Mouse (Mus musculus) layer of hippocampus, postnatal 10 days (tissue): ENCODE data around the gene Morn3. TPM values are rescaled to one million over a fixed set of nuclear protein-coding genes. Genes with fewer than 3 reads are reported as not detected.

Experiments used
- DNase-seq, 2 experiments: peaks; one replicate each; pipeline ENCODE4 v3.0.0; 2021; ENCODE audit warnings: low spot score in 2 of 2
- total RNA-seq, 2 experiments: library from RNA; stranded (reverse); gene quantifications; 2 replicates each; pipeline ENCODE4 v1.2.3; 2021

Morn3 gene
- total RNA-seq, 2 experiments from 2014 or later: 0.51 to 0.85 TPM

DNA sequence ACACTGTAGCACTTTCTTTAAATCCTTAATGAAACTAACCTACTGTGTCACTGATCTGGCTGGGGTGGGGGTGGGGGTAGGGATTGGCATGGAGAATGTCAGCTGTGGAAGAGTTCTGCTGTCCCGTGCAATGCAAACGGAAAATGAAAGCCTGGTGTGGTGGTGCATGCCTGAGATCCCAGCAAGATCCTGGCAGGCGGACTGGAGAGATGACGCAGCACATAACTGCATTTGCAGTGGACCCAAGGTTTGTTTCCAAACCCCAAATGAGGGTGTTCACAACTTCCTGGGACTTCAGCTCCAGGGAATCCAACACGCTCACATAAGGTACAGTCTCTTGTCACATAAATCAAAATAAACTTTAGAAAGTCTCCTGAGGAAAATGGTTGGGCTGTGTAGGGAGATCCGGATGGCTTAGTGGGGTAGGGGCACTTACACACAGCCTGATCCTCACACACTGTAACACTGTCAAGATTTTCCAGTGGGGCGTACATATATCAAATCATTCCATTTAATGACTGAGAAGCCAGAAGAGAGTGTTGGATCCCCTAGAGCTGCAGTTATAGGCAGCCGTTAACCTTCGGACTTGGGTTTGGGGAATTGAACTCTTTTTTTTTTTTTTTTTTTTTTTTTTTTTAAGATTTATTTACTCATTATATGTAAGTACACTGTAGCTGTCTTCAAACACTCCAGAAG, 14.0 kb upstream of the Morn3 start:
- no peak for DNase-seq

DNA sequence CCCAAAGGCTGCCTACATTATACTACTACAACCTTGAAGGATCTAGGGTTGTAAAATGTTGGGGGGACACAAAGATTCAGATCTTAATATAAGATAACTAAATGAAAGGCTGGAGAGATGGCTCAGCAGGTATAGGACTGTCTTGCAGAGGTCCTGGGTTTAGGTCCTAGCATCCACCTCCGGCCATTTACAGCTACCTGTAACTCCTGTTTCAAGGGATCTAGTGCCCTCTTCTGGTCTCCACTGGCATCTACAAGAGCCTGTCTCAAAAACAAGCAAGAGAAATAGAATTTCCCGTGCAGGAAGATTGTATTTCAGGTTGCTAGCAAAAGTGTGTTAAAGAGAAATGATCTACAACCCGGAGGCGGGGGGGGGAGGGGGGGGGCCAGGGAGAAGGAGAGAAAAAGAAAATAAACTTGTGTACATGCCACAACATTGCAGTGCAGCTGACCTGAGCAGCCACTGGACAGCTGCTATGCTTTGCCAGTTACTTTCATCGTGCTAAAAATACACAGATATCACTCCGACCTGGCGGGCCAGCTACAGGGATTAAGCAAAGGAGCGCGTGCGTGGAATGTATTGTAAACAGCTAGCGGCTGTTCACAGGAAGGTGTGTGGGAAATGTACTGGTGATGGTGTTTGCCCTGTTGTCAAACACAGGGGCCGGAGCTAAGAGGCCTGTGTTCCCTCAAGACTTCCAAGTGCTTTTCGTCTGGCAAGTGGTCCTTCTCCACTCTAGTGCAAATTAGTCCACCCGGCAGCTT, 13.1 kb upstream of the Morn3 start:
- DNase-seq: peak in 1 of 2 experiments; percentile 48

DNA sequence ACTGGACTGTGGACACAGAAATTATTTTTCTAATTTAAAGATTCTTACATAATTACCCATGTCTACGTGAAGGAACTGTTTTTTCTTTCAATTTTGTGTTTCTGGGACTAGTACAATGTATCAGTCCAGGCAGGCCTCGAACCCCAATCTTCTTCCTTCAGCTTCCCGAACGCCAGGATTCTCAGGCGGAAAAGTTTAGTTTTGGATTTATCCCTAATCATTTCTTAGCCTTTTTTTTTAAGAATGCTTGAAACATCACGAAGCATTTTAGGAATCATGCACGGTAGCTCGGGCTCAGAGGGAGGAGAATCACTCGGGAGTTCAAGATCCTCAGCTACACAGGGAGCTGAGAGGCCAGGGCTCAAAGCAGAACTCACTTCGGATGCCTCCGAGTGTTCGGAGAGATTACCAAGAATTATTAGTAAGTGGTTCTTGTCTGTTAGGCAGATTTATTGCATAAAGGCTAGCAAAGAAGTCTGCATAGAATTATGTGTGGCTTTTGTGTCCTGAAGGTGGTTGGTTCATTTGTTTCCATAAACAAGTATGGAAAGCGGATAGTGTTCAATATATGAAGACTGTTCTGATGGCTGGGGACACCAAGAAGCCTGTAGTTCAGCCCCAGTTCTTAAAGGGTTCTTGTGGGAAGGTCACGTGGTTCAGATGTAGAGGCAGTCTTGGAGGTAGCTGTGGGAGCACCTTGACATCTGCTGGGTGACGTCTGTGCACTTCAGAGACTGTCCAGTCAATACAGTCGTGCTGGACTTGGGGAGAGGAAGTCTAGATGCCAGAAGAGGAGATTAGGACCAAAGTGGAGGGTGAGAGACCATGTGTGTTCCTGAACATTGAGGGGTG, 11.7 kb upstream of the Morn3 start:
- no peak for DNase-seq

DNA sequence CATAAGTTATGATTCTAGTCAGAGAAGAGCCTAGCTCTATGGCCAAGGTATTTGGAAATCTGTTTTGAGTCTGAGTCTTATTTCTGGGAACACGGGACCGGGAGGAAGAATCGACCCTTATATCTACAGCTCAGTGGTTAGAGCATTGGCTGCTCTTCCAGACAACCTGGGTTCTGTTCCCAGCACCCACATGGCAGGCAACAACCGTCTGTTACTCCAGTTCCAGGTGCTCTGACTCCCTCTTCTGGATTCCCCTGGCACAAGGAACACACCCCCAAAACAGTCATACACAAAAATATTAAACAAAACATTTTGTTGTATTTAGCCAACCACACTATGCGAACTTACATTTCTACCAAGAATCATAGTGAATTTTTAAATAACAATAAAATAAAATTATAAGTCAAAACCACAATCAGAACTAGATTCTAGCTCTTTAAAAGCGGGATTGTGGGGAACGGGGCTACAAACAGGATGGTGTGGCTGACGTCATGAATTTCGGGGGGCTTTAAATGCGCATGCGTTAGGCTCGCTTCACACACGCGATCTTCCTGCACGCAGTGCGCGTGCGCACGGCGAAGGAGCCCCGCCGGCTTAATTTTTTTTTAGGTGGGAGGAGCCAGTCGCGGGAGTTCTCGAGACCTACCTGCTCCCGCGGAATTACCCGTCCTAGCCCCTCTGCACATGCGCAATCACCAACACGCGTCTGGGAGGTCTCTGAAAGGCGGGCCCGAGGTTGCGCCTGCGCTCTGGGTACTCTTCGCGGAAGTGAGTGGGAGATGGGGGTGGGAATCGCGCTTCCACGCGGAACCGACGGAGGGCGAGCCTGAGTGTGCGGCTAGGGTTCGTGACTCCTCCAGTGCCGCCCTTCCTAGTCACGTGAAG, 10.8 kb upstream of the Morn3 start:
- DNase-seq: peak; percentile 98 to 99

DNA sequence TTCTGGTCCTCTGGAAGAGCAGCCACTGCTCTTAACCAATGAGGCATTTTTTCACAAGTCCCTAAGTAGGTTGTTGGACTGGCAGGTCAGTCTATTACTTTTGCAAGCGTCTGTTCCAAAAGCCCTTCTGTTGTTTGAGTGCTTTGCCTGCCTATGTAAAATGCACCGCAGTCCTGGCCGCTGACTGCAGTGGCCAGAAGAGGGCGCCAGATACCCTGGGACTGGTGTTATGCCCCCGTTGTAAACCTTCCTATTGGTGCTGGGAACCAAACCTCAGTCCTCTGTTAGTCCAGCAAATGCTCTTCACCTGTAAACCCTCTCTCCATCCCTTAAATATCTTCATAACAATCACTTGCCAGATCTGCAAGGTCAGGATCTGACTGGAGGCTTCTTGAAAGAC, 4.9 kb upstream of the Morn3 start:
- no peak for DNase-seq

DNA sequence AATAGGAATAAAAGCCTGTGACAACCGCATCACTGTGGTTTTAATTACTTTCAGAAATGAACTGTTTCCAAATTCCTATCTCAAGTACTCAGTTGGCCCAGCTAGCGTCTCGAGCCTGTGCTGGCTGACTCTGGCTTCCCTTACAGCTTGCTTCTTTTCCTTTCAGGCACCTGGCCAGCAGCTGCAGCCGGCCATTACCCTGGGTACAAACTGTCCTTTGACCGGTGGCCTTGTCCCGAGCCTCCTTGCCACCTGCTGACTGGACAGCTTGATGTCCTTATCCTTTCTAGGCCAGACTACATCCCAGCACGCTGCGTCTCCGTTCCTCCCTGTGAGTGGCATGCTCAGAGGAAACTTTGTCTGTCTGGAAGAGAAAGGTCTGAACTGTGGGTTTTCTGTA, 4.1 kb upstream of the Morn3 start:
- no peak for DNase-seq

DNA sequence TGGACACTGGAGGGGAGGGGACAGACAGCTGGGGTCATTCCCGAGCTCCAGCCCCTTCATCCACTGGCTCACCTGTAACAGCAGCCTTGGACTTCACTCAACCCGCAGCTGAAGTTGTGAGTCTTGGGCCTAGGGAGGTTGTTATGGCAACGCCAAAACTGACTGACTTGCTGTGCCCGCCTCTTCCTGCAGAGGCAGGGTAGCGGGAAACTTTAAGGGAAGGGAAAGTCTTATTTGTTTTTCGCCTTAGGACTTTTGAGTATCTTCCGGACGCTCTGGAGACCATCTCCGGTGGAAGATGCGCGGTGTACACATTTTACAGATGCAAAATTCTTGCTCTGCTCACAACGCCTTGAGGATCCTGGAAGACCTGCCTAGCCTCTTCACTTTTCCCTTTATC, 2.5 kb upstream of the Morn3 start:
- peak; percentile 35 to 45 for DNase-seq

DNA sequence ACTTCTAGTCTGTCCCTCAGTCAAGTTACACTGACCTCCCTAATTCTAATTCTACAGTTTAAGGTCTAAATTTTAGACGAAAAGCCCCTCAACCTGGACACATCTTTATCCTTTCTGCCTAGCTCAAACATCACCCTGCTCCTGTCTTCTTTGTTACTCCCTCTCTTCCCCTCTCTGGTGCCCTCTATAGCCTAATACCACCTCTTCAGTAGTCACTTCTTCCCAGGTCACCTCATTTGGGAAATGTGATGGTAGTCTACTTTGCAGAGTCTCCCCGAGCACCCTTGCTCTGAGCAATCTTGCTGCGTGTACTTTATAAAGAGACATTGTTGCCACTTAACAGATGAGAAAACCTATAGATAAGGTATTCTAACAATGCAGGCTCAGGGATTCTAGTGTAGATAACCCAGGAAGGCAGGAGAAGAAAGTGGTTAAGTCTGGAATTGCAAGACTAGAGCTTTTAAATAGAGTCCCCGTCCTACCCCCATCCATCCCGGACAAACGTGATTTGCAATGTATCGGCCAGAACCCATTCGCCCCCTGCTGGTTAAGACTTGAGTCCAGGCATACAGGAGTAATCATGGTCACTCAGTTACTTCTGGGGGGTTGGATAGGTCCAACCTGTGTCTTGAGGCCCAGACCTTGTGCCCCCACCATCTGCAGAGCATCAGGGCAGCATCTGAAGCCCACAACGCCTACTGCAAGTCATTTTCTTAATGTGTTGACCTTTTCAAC, 1.1 kb downstream of the Morn3 start:
- peak; percentile 62 to 73 for DNase-seq

DNA sequence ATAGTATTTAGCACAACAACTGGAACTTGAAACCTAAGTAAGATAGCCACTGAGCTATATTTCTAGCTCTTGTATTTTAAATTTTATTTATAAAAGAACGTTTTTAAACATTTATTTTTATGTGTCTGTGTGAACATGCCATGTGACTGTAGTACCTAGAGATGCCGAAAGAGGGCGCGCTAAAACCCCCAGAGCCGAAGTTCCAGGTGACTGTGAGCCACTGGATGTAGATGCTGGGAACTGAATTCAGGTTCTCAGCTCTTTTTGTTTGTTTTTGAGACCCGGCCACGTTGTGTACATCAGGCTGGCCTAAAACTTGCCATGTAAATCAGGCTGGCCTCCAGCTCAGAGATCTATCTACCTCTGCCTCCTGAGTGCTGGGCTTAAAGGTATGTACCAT, 3.0 kb downstream of the Morn3 start:
- DNase-seq: no peak

DNA sequence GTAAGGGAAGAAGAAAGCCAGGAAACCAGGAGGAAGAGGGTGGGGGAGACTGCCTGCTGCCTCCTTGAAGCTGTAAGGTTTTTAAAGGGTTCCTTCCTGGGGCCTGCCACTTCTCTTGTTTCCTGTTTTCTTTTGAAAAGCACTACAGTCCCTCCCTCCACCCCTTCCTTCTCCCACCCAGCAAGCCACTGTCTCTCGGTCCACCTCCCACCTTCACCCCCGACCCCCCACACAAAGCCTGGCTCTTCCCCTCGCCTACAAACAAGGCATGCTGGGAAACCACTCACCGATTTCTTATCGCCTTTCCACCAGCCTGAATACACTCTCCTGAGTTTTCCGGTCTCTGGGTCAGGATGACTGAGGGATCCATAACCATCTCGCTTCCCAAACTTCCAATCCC, 6.0 kb downstream of the Morn3 start:
- no peak for DNase-seq

DNA sequence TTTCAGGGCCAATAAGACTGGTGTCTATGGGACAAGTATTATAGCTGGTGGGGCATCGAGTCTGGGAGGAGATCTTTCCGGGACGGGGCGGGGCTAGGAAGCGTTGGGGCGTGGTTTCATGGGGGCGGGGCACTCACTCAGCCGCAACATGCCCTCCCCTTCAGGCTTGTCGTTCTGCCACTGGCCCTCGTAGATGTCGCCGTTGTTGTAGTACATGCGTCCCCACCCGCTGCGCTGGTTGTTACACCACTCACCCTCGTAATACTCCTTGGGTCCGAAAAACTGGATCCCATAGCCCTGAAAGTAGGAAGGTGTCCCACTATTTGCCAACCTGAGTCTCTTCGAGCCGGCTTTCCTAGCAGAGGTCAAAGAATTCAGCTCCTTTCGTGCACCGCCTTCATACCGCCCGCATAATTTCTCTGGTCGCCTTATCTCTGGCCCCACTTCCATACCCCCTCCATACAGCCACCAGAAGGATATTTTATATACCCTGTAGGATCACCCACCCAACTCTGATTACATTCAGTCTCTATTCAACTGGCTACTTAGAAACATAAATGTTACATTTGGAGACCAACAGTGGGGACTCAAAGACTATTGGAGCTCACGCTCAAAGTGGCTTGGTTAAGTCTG, 7.6 kb downstream of the Morn3 start:
- peak in 1 of 2 experiments; percentile 61 for DNase-seq

DNA sequence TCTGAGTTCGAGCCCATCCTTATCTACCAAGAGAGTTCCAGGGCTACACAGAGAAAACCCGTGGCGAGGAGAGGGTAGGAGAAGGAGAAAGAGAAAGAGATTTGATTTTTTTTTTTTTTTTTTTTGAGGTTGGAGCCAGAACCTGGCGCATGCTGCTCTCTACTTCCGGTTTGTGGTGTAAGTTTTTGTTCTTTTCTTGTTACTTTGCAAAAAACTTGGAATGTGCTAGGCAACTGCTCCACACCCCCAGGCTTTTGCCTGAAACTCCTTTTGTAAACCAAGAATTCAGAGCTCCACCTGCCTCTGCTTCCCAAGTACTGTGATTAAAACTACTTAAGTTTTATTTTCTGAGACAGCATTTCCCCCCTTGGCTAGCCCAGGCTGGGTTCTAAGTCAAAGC, 8.7 kb downstream of the Morn3 start:
- no peak for DNase-seq

DNA sequence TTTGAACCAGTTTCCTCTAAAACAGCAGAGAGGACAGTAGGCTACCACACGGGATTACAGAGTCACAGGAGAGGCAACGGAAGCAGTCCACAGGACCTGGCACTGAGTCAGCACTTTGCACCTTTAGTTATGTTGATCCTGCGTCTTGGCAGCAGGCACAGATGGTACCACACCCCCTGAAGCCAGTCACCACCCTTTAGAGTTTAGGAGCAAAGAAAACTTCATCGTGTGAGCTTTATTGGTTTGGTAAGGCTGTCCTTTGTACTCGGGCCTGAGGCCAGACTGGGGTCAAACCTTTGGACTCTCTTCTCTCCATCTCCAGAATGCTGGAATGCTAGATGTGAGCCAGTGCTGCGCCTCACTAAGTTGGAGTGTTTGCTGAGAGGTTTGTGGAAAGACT, 11.3 kb downstream of the Morn3 start:
- DNase-seq: no peak

DNA sequence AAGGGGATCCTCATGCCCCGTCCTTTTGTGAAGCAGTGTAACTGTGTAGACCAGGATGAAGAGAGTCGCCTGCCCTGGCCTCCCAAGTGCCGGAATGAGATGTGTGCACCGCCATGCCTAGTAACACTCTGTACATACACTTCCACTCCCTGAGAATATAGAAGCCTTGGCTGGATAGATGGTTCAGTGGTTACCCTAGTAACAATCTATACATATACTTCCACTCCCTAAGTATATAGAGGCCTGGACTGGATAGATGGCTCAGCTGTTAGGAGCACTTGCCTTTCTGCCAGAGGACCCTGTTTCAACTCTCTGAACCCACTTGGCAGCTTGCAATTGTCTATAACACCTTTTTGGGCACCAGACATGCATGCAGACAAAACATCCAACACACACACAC, 11.7 kb downstream of the Morn3 start:
- no peak for DNase-seq

DNA sequence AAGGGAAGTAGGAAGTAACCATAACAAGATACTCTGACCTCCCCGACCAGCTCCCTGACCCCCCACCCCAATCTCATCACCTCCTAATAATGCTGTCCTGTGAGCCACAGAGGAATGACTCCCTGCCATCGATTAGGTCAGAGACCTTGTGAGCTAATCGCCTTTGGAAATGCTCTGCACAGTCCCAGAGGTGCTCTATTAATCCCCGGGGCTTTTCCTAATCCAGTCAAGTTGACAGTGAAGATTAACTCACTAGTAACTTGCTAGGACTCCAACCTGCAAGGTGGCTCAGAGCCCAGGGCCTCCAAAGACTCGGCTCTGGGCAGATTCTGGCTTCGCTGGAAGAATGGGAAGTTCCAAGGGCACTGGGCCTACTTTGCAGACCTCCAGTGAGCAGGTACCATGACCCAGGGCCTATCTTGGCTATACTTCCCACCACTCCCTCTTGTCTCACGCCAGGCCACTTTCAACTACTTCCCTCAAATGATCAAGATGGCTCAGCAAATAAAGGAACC, 13.1 kb downstream of the Morn3 start:
- DNase-seq: no peak

DNA sequence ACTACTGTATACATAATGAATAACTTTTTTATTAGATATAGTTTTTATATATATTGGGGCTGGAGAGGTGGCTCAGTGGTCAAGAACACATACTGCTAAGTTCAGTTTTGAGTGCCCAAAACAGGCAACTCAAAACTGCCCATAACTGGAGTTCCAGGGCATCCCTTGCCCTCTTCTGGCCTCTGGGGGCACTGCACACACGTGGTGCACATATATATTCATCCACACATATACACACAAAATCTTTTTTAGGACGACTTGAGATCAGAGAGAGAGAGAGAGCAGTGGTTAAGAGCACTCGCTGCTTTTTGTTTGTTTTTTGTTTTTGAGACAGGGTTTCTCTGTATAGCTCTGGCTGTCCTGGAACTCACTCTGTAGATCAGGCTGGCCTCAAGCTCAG, 15.5 kb downstream of the Morn3 start:
- DNase-seq: no peak

DNA sequence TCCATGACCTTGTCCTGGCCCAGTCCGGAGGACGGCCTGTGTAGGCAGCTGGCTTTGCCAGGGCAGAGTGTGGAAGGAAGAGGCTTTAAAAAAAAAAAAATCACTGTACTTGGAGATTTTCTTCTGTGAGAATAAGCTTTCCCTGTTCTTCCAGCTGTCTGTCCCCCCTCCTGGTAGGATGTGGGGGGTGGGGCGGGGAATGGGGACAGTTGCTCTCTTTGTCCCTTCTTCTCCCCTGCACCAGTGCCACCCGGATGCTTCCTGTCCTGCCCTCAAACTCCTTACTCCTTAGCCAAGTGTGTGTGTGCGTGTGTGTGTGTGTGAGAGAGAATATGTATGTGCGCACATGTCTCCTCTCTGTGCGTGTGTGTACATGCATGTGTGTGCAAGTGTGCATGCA, 17.1 kb downstream of the Morn3 start:
- DNase-seq: peak in 1 of 2 experiments; percentile 40

DNA sequence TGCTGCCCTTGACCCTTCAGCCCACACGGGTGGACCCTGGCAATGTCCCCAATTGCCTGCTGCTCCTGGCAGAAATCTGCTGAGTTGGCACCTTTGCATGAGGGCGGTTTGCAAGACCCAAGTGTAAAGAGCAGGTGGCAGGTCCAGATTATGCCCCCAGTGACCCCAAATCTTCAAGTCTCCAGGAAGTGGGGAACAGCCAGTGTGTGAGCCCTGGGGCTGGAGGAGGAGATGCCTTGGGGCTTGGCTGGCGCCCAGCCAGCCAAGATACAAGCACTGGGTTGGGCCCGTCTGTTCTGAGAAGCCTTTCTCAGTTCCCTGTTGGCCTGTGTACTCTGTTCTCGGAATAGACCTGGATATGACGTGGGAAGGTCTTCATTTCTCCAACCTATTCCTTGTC, 19.4 kb downstream of the Morn3 start:
- DNase-seq: no peak

DNA sequence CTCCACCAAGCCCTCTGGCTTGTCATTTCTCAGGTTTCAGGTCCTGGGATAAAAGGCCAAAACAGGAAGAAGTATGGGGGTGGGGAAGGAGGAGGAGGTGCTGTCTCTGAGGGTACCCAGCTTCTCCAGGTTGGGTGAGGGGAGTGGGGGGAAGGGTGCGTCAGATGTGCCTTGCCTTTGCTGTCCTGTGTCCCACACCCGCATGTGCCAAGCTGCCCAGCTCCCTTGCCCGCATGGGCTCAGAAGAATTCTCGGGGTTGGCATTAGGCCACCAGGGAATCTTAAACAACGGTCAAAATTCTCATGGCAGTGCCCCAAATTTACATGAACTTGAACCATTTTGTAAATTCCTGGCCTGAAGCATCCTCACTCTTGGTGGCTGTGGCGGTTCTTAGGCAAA, 20.4 kb downstream of the Morn3 start:
- DNase-seq: no peak
